Mouse (Mus musculus): ENCODE measurements around the gene Ubr1. TPM values are rescaled to one million over a fixed set of nuclear protein-coding genes. Genes with fewer than 3 reads are reported as not detected.

Ubr1 gene
- polyA plus RNA-seq, 1 experiment from 2014 or later = 34.6 TPM

DNA sequence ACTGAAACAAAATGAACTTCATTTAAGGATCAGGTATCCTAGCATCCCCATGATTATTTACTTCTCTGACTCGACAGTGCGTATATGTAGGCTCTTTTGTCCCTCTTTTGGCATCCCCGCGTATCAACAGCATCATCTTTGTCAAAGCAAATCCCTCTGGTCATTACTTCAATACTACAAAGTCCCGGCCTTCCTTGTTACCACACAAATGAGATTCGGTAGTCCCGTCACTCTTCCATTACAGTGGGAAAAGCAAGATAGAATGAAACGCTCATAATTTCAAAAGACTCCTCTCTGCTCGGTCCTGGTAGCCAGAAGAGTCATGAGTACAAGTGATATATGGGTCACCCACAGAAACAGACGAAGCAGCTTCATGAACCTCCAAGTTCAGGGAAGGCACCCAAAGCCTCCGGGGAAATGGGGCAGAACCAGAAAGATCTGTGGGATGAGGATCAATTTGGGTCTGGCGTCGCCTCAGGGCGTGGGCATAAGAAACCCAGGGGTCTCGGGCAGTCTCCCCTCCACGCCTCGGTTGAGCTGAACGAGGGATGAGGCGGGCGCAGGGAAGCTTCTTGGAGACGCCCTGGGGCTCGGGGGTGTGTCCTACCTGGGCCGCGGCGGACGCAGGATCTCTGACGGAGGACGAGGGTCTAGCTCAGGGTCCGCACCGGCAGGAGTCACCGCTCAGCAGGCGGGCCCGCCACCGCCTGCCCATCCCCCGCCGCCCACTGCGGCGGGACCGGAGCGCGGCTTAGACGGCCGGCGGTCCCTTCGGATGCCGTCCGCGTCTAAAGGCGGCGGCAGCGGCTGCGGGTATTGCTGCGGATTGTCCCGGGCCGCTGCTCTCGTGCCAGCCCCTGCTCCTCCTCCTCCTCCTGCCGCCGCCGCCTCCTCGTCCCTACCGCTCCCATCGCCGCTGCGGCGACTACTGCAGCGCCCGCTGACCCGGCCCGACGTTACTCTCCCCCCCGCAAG, 120.8 kb downstream of the Ubr1 start, which contains the start of gene Cdan1:
Cdan1 (minus strand) TSS at position 680 of the 975 bp plus-strand sequence.
- ATAC-seq = peak; percentile 80
- Histone ChIP-seq H3K27me3 (no peaks in the 10 kb centered on the region), H3K4me2 (replicated peaks) (peak within 1 kb of the TSS; percentile 72), H3K9ac (replicated peaks) (peak within 1 kb of the TSS; percentile 95), H3K4me3 (replicated peaks) (peak within 1 kb of the TSS; percentile 87), H3K4me1 (replicated peaks) (peaks cover 19% of the 10 kb centered on the region), H3K36me3 (no peaks in the 10 kb centered on the region), H3K27ac (peak within 1 kb of the TSS; percentile 91), H3K9me3 (no peaks in the 10 kb centered on the region)
- WGBS = under 1% methylated on average over 65 of the region's 71 CpGs

DNA sequence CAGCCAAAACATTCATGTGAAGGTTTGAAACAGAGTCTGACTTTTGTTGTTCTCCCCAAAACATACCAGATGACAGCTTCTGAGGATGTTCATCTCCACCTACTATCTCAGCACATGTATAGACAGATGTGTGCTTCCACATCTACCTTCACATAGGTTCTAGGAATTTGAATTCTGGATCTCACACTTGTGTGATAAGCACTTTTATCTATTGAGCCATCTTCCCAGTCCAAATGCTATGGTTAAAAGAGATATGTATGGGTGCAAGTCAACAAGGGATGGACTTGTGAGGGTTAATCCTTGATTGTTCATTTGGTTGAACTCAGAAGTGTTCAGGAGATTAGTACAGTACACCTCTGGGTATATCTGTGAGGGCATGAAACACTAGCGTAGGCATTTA, 125.2 kb downstream of the Ubr1 start:
- Histone ChIP-seq H3K9me3 (no peaks in the 10 kb centered on the region), H3K27ac (no peak overlapping the region), H3K9ac (replicated peaks) (no peak overlapping the region), H3K4me3 (replicated peaks) (no peak overlapping the region), H3K27me3 (no peaks in the 10 kb centered on the region), H3K36me3 (no peaks in the 10 kb centered on the region), H3K4me2 (replicated peaks) (no peak overlapping the region), H3K4me1 (replicated peaks) (peaks cover 13% of the 10 kb centered on the region)
- no peak for ATAC-seq
- WGBS = 100% methylated on average over 1 of the region's 1 CpGs

DNA sequence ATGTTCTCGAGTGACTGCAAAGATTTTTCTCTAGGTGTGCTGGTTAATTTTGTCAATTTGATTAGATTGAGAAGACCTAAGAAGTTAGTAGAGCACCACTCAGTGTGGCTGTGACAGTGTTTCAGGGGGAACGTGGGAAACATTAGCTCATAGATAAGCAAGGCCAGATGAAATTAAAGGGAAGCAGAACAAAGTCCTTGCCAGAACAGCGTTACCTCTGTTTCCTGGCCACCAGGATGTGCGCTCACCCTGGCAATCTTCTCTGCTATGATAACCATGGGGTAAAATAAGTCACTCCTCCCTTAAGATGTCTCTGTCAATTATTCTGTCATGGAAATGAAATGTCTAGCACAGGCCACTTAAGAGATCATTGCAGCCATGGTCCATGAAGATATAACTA, 126.5 kb downstream of the Ubr1 start:
- Histone ChIP-seq H3K4me2 (replicated peaks) (no peak overlapping the region), H3K4me1 (replicated peaks) (peaks cover 9% of the 10 kb centered on the region), H3K36me3 (no peaks in the 10 kb centered on the region), H3K27me3 (no peaks in the 10 kb centered on the region), H3K27ac (no peak overlapping the region), H3K4me3 (replicated peaks) (no peak overlapping the region), H3K9me3 (no peaks in the 10 kb centered on the region), H3K9ac (replicated peaks) (no peak overlapping the region)
- 90% methylated on average over 4 of the region's 4 CpGs for WGBS
- no peak for ATAC-seq

DNA sequence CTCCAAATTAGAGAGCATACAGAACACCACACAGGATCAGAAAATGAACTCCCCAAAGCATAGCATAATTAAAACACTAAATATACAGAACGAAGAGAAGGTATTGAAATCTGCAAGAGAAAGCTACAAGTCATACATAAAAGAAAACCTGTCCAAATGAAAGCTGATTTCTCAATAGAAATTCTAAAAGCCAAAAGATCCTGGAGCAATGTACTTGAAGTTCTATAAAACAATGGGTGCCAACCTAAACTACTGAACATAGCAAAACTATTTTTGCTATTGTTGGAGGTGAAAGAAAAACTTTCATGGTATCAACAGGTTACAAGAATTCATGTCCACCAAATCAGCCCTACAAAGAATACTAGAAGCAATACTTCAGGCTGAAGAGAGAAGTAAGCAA, 129.3 kb downstream of the Ubr1 start:
- H3K27ac ChIP-seq = no peak overlapping the region

GRCm38 (mm10) chr2:120835167-120835566, 135.3 kb downstream of the Ubr1 start:
- H3K4me1 ChIP-seq (replicated peaks) = no peaks in the 10 kb centered on the region
- H3K36me3 ChIP-seq = peaks cover 20% of the 10 kb centered on the region
- H3K27ac ChIP-seq = no peak overlapping the region
- ATAC-seq = no peak
- H3K4me3 ChIP-seq (replicated peaks) = no peak overlapping the region
- H3K9me3 ChIP-seq = 0 out of 2 replicates have a peak, but pooled peaks cover 3% of the 10 kb centered on the region
- H3K9ac ChIP-seq (replicated peaks) = no peak overlapping the region
- H3K4me2 ChIP-seq (replicated peaks) = no peak overlapping the region
- WGBS = 97% methylated on average over 4 of the region's 4 CpGs
- no peaks in the 10 kb centered on the region for H3K27me3 ChIP-seq

More for the DNA sequence above, 129.3 kb downstream of the Ubr1 start:
- WGBS = 83% methylated on average over 1 of the region's 1 CpGs
- Histone ChIP-seq H3K4me1 (replicated peaks) (no peaks in the 10 kb centered on the region), H3K27me3 (no peaks in the 10 kb centered on the region), H3K4me2 (replicated peaks) (no peak overlapping the region), H3K9me3 (no peaks in the 10 kb centered on the region), H3K4me3 (replicated peaks) (no peak overlapping the region), H3K36me3 (peaks cover 6% of the 10 kb centered on the region; the same call in 1 of the 2 replicates), H3K9ac (replicated peaks) (no peak overlapping the region)
- no peak for ATAC-seq

DNA sequence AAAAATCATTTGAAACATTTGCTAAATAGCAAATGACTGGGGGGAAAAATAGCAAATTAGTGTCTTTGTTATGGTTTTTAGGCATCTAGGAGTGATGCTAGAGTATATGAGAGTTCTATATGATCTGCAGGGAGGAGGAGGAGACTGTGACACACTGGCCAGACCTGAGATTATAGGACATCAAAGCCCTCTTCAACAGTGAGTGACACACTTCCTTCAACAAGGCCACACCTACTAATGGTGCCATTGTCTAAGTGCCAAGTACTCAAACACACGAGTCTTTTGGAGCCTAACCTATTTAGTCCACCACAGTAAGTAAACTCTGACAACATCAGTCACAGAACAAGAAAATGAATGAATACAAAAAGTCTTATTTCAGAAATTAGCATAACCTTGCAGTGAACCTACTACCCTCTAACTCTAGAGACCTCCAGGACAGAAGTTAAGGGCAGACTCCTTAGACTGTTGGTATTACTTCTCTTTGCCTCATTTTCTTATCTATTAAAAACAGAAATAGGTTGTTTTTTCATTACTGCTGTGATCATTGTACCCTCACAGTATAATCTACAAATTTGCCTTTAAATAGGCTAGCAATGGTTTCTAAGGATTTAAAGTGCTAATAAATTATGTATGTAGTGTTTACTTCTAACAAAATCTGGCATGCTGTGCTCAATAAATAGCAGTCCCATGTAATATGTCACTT, 143.4 kb downstream of the Ubr1 start:
- H3K36me3 ChIP-seq = peaks cover 10% of the 10 kb centered on the region; the same call in 1 of the 2 replicates
- 53% methylated on average over 1 of the region's 1 CpGs for WGBS

More for the DNA sequence above, 143.4 kb downstream of the Ubr1 start:
- Histone ChIP-seq H3K4me1 (replicated peaks) (no peaks in the 10 kb centered on the region), H3K4me2 (replicated peaks) (no peak overlapping the region), H3K9me3 (no peaks in the 10 kb centered on the region), H3K27me3 (no peaks in the 10 kb centered on the region), H3K9ac (replicated peaks) (no peak overlapping the region), H3K4me3 (replicated peaks) (no peak overlapping the region), H3K27ac (no peak overlapping the region)
- no peak for ATAC-seq

Small RNA genes lying within 50 kb of the gene (microRNA-seq; reads per million reads assigned to microRNA genes)
- not detected for gene Gm44325

Other genes starting within 250 kb of the Ubr1 start
- 4.8 and 5.7 TPM in 2 replicates for gene Cdan1, start 120.6 kb downstream of the Ubr1 start, polyA plus RNA-seq (2015; fragmentation: Nextera tagmentation; extraction: Ambion mirVana)
- 11.2 and 12.0 TPM in 2 replicates for gene Ttbk2, start 120.1 kb downstream of the Ubr1 start, polyA plus RNA-seq (2015; fragmentation: Nextera tagmentation; extraction: Ambion mirVana)
- 8.7 and 10.2 TPM in 2 replicates for gene Tmem62, start 6.3 kb upstream of the Ubr1 start, polyA plus RNA-seq (2015; fragmentation: Nextera tagmentation; extraction: Ambion mirVana)
- 72.0 and 74.9 TPM in 2 replicates for gene Ccndbp1, start 37.7 kb upstream of the Ubr1 start, polyA plus RNA-seq (2015; fragmentation: Nextera tagmentation; extraction: Ambion mirVana)
- 0.98 and 1.1 TPM in 2 replicates for gene Epb42, start 66.4 kb upstream of the Ubr1 start, polyA plus RNA-seq (2015; fragmentation: Nextera tagmentation; extraction: Ambion mirVana)
- gene Tgm5, start 115.1 kb upstream of the Ubr1 start, polyA plus RNA-seq (2015; fragmentation: Nextera tagmentation; extraction: Ambion mirVana) = not detected in 2 replicates
- not detected in 2 replicates for gene Tgm7, start 139.1 kb upstream of the Ubr1 start, polyA plus RNA-seq (2015; fragmentation: Nextera tagmentation; extraction: Ambion mirVana)
- gene Adal, start 169.7 kb upstream of the Ubr1 start, polyA plus RNA-seq (2015; fragmentation: Nextera tagmentation; extraction: Ambion mirVana) = 33.9 and 38.5 TPM in 2 replicates
- gene Lcmt2, start 169.9 kb upstream of the Ubr1 start, polyA plus RNA-seq (2015; fragmentation: Nextera tagmentation; extraction: Ambion mirVana) = 26.1 and 26.3 TPM in 2 replicates
- gene Tubgcp4, start 199.9 kb upstream of the Ubr1 start, polyA plus RNA-seq (2015; fragmentation: Nextera tagmentation; extraction: Ambion mirVana) = 63.9 and 67.9 TPM in 2 replicates
- gene Zscan29, start 200.4 kb upstream of the Ubr1 start, polyA plus RNA-seq (2015; fragmentation: Nextera tagmentation; extraction: Ambion mirVana) = 10.5 and 10.9 TPM in 2 replicates